Mouse (Mus musculus) myocyte (in vitro differentiated cells): ENCODE results near the gene Tsen2.

Experiments used
- CEBPB ChIP-seq: IDR thresholded peaks from 2 replicates; pipeline ENCODE4 v1.6.1; 2011; ENCODE audit warnings: mild to moderate bottlenecking, moderate library complexity; ENCODE audit not compliant: poor library complexity, insufficient read depth, severe bottlenecking
- E2F4 ChIP-seq: IDR thresholded peaks from one replicate; pipeline ENCODE4 v1.6.1; 2011; ENCODE audit warnings: mild to moderate bottlenecking, control low read depth, moderate library complexity; ENCODE audit not compliant: insufficient read depth
- MAX ChIP-seq: IDR thresholded peaks from one replicate; pipeline ENCODE4 v1.6.1; 2011; ENCODE audit warnings: low read depth, mild to moderate bottlenecking, control low read depth
- MYOD1 ChIP-seq, 3 experiments: IDR thresholded peaks; one replicate each; pipeline ENCODE4 v1.6.1; 2011; ENCODE audit warnings: control low read depth in 2 of 3, low read depth in 2 of 3, mild to moderate bottlenecking in 2 of 3, moderate library complexity in 1 of 3; ENCODE audit not compliant: insufficient read length in 2 of 3, control insufficient read depth in 1 of 3
- MYOG ChIP-seq, 3 experiments: IDR thresholded peaks; one replicate each; pipeline ENCODE4 v1.6.1; 2011; ENCODE audit warnings: control low read depth in 2 of 3, low read depth in 2 of 3, mild to moderate bottlenecking in 2 of 3; ENCODE audit not compliant: insufficient read length in 2 of 3, control insufficient read depth in 1 of 3, insufficient read depth in 1 of 3
- POLR2A ChIP-seq: IDR thresholded peaks from one replicate; pipeline ENCODE4 v1.6.1; 2011; ENCODE audit warnings: low read depth, mild to moderate bottlenecking, control low read depth, moderate library complexity; ENCODE audit not compliant: insufficient read length
- POLR2AphosphoS2 ChIP-seq: IDR thresholded peaks from one replicate; pipeline ENCODE4 v1.6.1; 2011; ENCODE audit warnings: low read depth, control low read depth; ENCODE audit not compliant: insufficient read length
- REST ChIP-seq: IDR thresholded peaks from one replicate; pipeline ENCODE4 v1.6.1; 2011; ENCODE audit warnings: mild to moderate bottlenecking, control low read depth, moderate library complexity; ENCODE audit not compliant: insufficient read depth, insufficient read length
- SRF ChIP-seq: IDR thresholded peaks from one replicate; pipeline ENCODE4 v1.6.1; 2011; ENCODE audit warnings: low read depth; ENCODE audit not compliant: control insufficient read depth, insufficient read length
- TCF12 ChIP-seq: IDR thresholded peaks from one replicate; pipeline ENCODE4 v1.6.1; 2011; ENCODE audit warnings: mild to moderate bottlenecking, control low read depth; ENCODE audit not compliant: poor library complexity, insufficient read depth, severe bottlenecking
- USF1 ChIP-seq: IDR thresholded peaks from one replicate; pipeline ENCODE4 v1.6.1; 2011; ENCODE audit warnings: low read depth, mild to moderate bottlenecking, control low read depth, moderate library complexity

- TF ChIP-seq POLR2A (no peak), E2F4 (no peak), MYOD1 (IDR thresholded peaks at IDR 0.05; ENCODE audit: control insufficient read depth in 1 of 3, insufficient read length in 2 of 3, low read depth in 2 of 3) (no peak), POLR2AphosphoS2 (no peak), USF1 (no peak), TCF12 (no peak), MAX (no peak), REST (no peak), MYOG (IDR thresholded peaks at IDR 0.05; ENCODE audit: control insufficient read depth in 1 of 3, insufficient read depth in 1 of 3, insufficient read length in 2 of 3, low read depth in 2 of 3) (no peak), CEBPB (no peak), SRF (no peak)
These were observed 62.0 kb downstream of the Tsen2 start for GRCm38 (mm10) chr6:115606461-115606860.
